Mouse (Mus musculus): ENCODE measurements around the gene Hyal1. TPM values are rescaled to one million over a fixed set of nuclear protein-coding genes. Genes with fewer than 3 reads are reported as not detected.
A peak's percentile ranks its signal among the peaks of the same experiment; 100 is the strongest.

Hyal1 gene
- polyA plus RNA-seq, 1 experiment = 8.3 TPM

- WGBS = 71% methylated on average over 15 of the region's 15 CpGs
- Histone ChIP-seq H3K4me1 (replicated peaks; ENCODE audit: control insufficient read depth, insufficient read depth, low read length) (peaks cover 34% of the 10 kb centered on the region), H3K36me3 (ENCODE audit: control insufficient read depth, insufficient read depth, low read length) (peaks cover 8% of the 10 kb centered on the region), H3K4me3 (ENCODE audit: control insufficient read depth, insufficient read depth, low read length) (no peak overlapping the region), H3K27ac (ENCODE audit: control insufficient read depth, insufficient read depth, low read length) (no peak overlapping the region), H3K27me3 (ENCODE audit: control insufficient read depth, insufficient read depth, low read length) (no peaks in the 10 kb centered on the region)
- TF ChIP-seq CTCF (IDR thresholded peaks at IDR 0.05; ENCODE audit: borderline replicate concordance, control insufficient read depth, extremely low read depth, insufficient read depth, low read length, poor library complexity) = peak; percentile 75; the same call in 1 of the 2 replicates
- no peak for TF ChIP-seq POLR2A (IDR thresholded peaks at IDR 0.05; ENCODE audit: control insufficient read depth, extremely low read depth, insufficient read depth, low read length, poor library complexity)
- peak; percentile 80 for DNase-seq
Observed at GRCm38 (mm10) chr9:107566041-107566709, 10.6 kb upstream of the Hyal1 start.

DNA sequence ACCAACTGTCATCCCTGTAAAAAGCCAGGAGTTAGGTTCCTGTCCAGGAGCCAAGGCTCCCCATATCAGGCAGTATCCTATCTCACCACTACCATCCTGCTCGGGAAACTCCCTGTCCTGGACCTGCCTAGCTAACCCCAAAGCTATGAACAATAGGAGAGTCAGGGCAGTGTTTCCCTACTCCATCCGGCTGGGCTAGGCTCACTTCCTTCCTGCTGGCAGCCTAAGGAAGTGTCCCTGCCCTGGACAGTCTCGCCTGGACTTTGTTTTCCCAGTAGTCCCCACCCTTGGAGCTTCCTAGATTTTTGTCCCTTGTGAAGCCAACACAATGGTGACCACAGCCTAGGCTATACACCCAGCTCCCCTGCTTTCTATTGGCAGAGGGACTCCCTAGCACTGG is 9.9 kb upstream of the Hyal1 start:
- no peak for DNase-seq
- no peak overlapping the region for H3K4me3 ChIP-seq (ENCODE audit: control insufficient read depth, insufficient read depth, low read length)
- TF ChIP-seq CTCF (IDR thresholded peaks at IDR 0.05; ENCODE audit: borderline replicate concordance, control insufficient read depth, extremely low read depth, insufficient read depth, low read length, poor library complexity) (no peak), POLR2A (IDR thresholded peaks at IDR 0.05; ENCODE audit: control insufficient read depth, extremely low read depth, insufficient read depth, low read length, poor library complexity) (no peak)
- peaks cover 34% of the 10 kb centered on the region for H3K4me1 ChIP-seq (replicated peaks; ENCODE audit: control insufficient read depth, insufficient read depth, low read length)
- H3K27me3 ChIP-seq (ENCODE audit: control insufficient read depth, insufficient read depth, low read length) = no peaks in the 10 kb centered on the region
- WGBS = 94% methylated on average over 3 of the region's 3 CpGs
- H3K27ac ChIP-seq (ENCODE audit: control insufficient read depth, insufficient read depth, low read length) = no peak overlapping the region
- H3K36me3 ChIP-seq (ENCODE audit: control insufficient read depth, insufficient read depth, low read length) = peaks cover 1% of the 10 kb centered on the region

DNA sequence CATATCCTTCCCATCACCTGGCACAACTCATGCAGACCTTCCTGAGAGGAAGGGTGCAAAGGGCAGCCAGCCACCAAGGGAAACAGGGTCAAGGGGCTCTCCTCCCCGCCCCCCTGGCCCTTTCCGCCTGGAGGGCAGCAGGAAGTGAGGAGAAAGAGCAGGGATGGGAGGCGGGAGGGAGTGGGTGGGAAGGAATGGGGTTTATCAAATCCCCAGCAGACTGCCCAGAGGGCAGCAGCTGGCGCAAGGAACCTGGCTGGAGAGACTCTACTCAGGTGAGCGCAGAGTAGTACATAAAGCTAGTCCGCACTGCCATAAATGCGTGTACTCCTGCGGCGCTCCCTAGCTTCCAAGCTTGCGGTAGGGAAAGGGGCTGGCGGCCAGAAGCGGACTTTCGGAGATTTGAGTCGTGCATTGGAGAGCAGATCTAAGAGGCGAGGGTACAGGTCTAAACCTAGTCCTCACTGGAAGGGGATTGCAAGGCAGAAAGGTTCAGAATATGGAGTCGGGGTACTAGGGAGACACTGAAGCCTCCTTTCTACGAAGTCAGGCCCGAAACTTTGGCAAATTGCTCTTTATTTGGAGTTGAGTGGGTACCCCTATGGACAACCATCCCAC is 8.9 kb upstream of the Hyal1 start, which contains the start of gene Hyal2:
TSS of gene Hyal2 (plus strand) at position 244 of the 618 bp plus-strand sequence.
- 81% methylated on average over 18 of the region's 18 CpGs for WGBS
- TF ChIP-seq CTCF (IDR thresholded peaks at IDR 0.05; ENCODE audit: borderline replicate concordance, control insufficient read depth, extremely low read depth, insufficient read depth, low read length, poor library complexity) = no peak
- TF ChIP-seq POLR2A (IDR thresholded peaks at IDR 0.05; ENCODE audit: control insufficient read depth, extremely low read depth, insufficient read depth, low read length, poor library complexity) = no peak

DNA sequence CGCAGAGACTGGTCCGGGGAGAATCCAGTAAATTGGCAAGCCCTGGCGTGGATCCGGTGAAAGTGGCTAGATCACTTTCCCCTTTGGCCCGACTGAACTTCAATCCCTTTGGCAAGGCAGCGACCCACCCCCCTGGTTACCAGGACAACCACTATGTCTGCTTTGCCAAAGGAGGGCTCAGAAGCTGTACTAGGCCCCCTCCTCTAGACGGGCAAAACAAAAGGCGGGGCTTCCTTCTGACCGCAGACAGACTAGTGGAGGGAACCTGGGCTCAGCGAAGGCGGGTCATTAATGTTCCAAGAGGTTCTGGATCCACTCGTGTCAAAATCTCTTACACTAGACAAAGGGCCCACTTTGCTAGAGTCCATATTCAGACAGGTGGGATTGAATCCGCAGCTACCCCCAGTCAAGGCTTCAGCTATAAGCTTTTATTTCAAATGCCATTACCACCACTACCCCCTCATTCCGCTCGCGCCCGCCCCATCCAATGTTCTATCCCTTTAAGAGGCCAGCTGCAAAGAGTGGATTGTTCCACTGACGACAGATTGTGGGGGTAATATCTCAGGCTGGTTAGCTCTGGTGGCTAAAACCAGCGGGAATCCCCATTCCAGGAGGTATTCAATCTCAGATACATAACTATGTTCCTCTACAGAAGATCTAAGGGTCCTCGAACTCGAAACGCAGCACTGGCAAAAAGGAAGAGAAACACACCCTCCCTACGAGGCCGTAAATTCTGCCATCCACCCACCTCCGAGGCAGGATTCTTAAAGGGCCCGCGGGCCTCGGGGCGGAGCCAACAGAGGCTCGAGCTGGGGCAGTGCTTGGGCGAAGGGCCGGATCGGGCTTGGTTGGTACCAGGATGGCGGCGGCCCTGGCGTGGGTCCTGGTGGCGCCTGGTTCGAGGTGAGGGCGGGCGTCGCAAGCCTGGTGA is 8.1 kb upstream of the Hyal1 start:
- H3K4me1 ChIP-seq (replicated peaks; ENCODE audit: control insufficient read depth, insufficient read depth, low read length) = peaks cover 34% of the 10 kb centered on the region
- DNase-seq = peak; percentile 81
- H3K27ac ChIP-seq (ENCODE audit: control insufficient read depth, insufficient read depth, low read length) = no peak overlapping the region
- H3K36me3 ChIP-seq (ENCODE audit: control insufficient read depth, insufficient read depth, low read length) = no peaks in the 10 kb centered on the region; the same call in 1 of the 2 replicates
- H3K4me3 ChIP-seq (ENCODE audit: control insufficient read depth, insufficient read depth, low read length) = peak overlapping the region; percentile 85
- 1% methylated on average over 41 of the region's 41 CpGs for WGBS
- no peaks in the 10 kb centered on the region for H3K27me3 ChIP-seq (ENCODE audit: control insufficient read depth, insufficient read depth, low read length)
- no peak for TF ChIP-seq CTCF (IDR thresholded peaks at IDR 0.05; ENCODE audit: borderline replicate concordance, control insufficient read depth, extremely low read depth, insufficient read depth, low read length, poor library complexity)
- 0 out of 2 replicates have a peak, but pooled peaks have one; percentile 4 for TF ChIP-seq POLR2A (IDR thresholded peaks at IDR 0.05; ENCODE audit: control insufficient read depth, extremely low read depth, insufficient read depth, low read length, poor library complexity)

More for the DNA sequence above, 8.9 kb upstream of the Hyal1 start, which contains the start of gene Hyal2:
- H3K4me3 ChIP-seq (ENCODE audit: control insufficient read depth, insufficient read depth, low read length) = peak within 1 kb of the TSS; percentile 85
- no peaks in the 10 kb centered on the region for H3K27me3 ChIP-seq (ENCODE audit: control insufficient read depth, insufficient read depth, low read length)
- H3K36me3 ChIP-seq (ENCODE audit: control insufficient read depth, insufficient read depth, low read length) = no peaks in the 10 kb centered on the region; the same call in 1 of the 2 replicates
- H3K27ac ChIP-seq (ENCODE audit: control insufficient read depth, insufficient read depth, low read length) = no peak within 1 kb of the TSS
- DNase-seq = no peak
- peaks cover 34% of the 10 kb centered on the region for H3K4me1 ChIP-seq (replicated peaks; ENCODE audit: control insufficient read depth, insufficient read depth, low read length)

GRCm38 (mm10) chr9:107569270-107569669 is 7.5 kb upstream of the Hyal1 start:
- no peaks in the 10 kb centered on the region for H3K27me3 ChIP-seq (ENCODE audit: control insufficient read depth, insufficient read depth, low read length)
- DNase-seq = no peak
- H3K4me3 ChIP-seq (ENCODE audit: control insufficient read depth, insufficient read depth, low read length) = peak overlapping the region; percentile 85
- peaks cover 29% of the 10 kb centered on the region for H3K4me1 ChIP-seq (replicated peaks; ENCODE audit: control insufficient read depth, insufficient read depth, low read length)
- no peaks in the 10 kb centered on the region; the same call in 1 of the 2 replicates for H3K36me3 ChIP-seq (ENCODE audit: control insufficient read depth, insufficient read depth, low read length)
- H3K27ac ChIP-seq (ENCODE audit: control insufficient read depth, insufficient read depth, low read length) = no peak overlapping the region
- WGBS = under 1% methylated on average over 23 of the region's 23 CpGs
- TF ChIP-seq POLR2A (IDR thresholded peaks at IDR 0.05; ENCODE audit: control insufficient read depth, extremely low read depth, insufficient read depth, low read length, poor library complexity) = no peak
- TF ChIP-seq CTCF (IDR thresholded peaks at IDR 0.05; ENCODE audit: borderline replicate concordance, control insufficient read depth, extremely low read depth, insufficient read depth, low read length, poor library complexity) = 0 out of 2 replicates have a peak, but pooled peaks have one; percentile 14

- peaks cover 28% of the 10 kb centered on the region for H3K4me1 ChIP-seq (replicated peaks; ENCODE audit: control insufficient read depth, insufficient read depth, low read length)
- H3K27me3 ChIP-seq (ENCODE audit: control insufficient read depth, insufficient read depth, low read length) = no peaks in the 10 kb centered on the region
- TF ChIP-seq POLR2A (IDR thresholded peaks at IDR 0.05; ENCODE audit: control insufficient read depth, extremely low read depth, insufficient read depth, low read length, poor library complexity) = no peak
- no peak for TF ChIP-seq CTCF (IDR thresholded peaks at IDR 0.05; ENCODE audit: borderline replicate concordance, control insufficient read depth, extremely low read depth, insufficient read depth, low read length, poor library complexity)
- no peak for DNase-seq
- H3K27ac ChIP-seq (ENCODE audit: control insufficient read depth, insufficient read depth, low read length) = no peak overlapping the region
- H3K36me3 ChIP-seq (ENCODE audit: control insufficient read depth, insufficient read depth, low read length) = no peaks in the 10 kb centered on the region; the same call in 1 of the 2 replicates
- WGBS = 80% methylated on average over 13 of the region's 13 CpGs
- peak overlapping the region; percentile 13; the same call in 1 of the 2 replicates for H3K4me3 ChIP-seq (ENCODE audit: control insufficient read depth, insufficient read depth, low read length)
Observed at GRCm38 (mm10) chr9:107570016-107570415, 6.7 kb upstream of the Hyal1 start.

All from thymus, adult 2 months (tissue).